Mouse (Mus musculus) heart, postnatal 14 days (tissue): ENCODE results near the gene Cck. TPM values are rescaled to one million over a fixed set of nuclear protein-coding genes. Genes with fewer than 3 reads are reported as not detected.

Source experiments
- DNase-seq, 2 experiments: peaks; one replicate each; pipeline ENCODE4 v3.0.0; 2021 to 2022
- intact Hi-C: fragments of 180-260 bp; cut with DNase I; formaldehyde crosslinking; loops from one replicate; pipeline ENCODE4 v1.15.1; 2025
- long read RNA-seq, 2 experiments: library from polyadenylated mRNA; stranded (forward); transcript quantifications; one replicate each; pipeline ENCODE4 v2.0.0; 2021
- total RNA-seq, 2 experiments: library from RNA; stranded (reverse); gene quantifications; 2 replicates each; pipeline ENCODE4 v1.2.3; 2021

The Cck gene
- total RNA-seq = under 1 TPM in 1 of 2 experiments, not detected in 1; 0.54 TPM
- long read RNA-seq, experiment 1, partial matches to known transcripts = 0 of 1 reads
- long read RNA-seq, experiment 1, other reads (novel, unspliced or antisense) = 1 of 1 reads
- long read RNA-seq, experiment 2 = 0 reads

DNA sequence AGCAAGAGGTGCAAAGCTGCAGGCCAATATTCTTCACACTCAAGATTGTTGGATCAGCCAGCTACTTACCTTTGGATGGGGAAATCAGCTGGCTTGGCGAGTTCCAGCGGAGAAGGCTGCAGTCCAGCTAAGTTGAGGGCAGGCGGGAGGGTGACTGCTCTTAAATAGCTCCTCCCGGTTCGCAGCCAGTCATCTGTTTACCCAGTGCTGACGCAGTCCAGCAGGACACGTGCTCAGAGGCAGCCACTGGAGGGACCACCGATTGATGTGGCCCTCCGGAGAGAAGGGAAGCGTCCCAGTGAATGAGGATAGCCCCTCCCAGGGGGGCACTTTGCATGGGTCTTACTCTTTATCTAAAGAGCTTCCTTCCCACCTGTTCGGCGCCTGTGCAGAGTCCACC, at the start of gene Cck:
Gene Cck, minus strand, starts transcription at position 166 of the 400 bp plus-strand sequence.
- intact Hi-C loops = no loop called here

DNA sequence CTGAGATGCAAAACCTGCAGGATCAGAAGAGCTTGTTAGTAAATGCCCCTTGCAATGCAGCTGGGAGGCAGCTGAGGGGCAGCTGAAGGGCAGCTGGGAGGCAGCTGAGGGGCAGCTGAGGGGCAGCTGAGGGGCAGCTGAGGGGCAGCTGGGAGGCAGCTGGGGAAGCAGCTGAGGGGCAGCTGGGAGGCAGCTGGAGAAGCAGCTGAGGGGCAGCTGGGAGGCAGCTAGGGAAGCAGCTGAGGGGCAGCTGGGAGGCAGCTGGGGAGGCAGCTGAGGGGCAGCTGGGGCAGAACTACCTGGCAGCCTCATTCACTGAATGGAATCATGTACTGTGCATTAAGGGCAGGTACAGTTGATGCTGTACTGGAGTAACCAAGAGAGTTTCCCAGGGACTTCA, 46.0 kb upstream of the Cck start:
- DNase-seq = no peak
- intact Hi-C loops = no loop called here

More for the DNA sequence above, at the start of gene Cck:
- DNase-seq = peak; percentile 39 to 51

DNA sequence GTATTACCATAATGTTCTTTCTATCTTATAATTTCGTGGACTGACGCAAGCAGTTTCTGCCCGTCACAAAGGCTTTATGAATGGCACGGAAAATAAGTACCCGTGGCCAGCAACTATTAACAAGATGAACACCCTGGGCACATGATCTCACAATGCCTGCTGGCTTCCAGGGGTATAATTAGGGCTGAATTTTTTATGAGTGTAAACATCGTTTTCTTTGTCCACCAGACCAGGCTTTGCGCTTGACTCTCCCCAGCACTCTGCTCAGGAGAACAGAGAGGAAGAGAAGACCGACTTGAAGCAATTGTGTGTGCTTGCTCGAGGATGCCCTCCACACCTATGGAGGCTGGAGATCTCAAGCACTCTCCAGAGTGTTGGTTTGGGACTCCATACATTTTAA, 37.1 kb upstream of the Cck start:
- no peak for DNase-seq
- intact Hi-C loops = no loop called here

DNA sequence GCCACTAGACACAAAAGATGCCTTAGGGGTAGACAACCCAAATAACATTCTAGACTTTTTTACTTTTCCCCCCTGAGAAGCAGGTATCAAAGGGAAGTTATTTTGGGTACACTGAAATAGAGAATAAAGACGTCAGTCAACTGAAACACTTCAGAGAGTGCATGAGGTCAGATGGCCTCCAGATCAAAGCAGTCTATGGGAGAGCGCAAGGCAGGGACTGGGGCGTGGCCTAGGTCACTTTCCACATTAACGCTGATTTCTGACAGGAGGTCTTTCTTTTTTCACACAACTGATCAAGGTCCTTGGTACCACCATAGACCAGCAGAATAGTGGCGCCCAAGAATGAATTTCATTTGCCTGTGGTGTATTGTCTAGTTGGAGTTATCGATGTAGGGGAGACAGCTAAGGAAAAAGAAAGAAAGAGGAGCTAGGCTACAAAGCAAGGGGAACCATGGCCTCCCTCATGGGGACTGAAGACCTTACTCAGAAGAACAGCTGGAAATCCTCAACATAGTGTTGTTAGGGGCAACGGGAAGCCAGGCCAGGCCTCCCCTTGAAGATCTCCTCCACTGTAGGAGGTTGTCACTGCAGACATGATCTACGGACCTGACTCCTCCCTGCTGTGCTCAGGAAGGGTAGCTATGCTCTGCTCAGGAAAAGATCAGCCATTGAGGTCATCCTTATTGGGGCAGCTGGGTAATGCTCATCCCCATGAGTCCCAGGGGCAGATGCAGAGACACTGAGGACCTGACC, 33.3 kb upstream of the Cck start:
- no peak for DNase-seq
- intact Hi-C loops = no loop called here

DNA sequence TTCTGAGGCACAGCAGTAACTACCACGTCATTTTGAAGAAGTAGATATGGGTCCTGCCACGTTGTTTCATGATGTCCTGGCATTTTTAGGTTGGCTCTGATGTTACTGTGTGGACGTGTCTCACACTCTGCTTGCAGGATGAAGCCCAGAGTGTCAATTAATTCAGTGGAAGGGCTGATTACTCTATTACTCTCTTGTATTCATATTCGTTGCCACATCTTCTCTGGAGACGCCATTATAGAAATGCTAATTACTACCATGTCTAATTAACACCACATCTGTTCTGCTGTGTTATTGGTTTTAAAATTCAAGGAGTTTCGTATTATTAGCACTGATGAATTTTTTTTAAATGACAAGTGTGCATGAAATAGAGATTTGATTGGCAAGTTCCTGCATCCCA, 30.7 kb upstream of the Cck start:
- no peak for DNase-seq
- intact Hi-C loops = no loop called here

DNA sequence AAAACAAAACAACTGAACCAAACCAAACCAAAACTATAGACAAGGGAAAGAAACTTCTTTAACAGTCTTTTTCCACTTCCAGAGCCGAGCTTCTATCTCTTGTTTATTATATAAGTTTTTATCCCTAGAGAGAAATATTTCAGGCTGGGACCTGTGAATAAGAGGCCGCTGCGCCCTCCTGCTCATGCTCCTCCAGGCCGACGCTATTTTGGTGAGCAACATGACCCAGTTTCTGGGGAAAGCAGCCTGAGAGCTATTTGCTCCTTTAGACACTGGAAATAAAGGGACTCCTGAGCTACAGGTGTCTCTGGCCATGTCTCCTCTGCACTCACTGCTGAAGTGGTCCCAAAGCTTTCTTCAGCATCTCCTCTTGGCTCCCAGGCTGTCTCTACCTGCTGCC, 24.6 kb upstream of the Cck start:
- no peak for DNase-seq
- intact Hi-C loops = no loop called here

DNA sequence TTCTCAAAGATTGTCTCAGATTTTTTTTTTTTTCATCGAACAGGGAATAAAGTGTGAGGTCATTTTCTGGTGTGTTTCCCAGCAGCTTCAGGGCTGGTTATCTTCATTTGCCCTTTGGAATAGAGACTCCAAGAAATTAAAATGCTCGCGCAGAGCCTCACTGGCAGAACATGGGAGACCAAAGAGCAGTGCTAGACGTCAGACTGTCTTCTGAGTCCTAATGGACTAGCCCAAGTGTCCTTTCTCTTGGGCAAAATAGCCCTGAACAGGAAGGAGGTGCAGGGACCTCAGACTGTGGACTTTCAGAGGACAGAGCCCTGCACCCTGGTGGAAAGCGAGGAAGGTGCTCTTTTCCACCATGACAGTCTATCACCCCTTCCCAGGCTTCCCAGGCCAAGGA, 19.0 kb upstream of the Cck start:
- DNase-seq = no peak
- intact Hi-C loops = no loop called here

DNA sequence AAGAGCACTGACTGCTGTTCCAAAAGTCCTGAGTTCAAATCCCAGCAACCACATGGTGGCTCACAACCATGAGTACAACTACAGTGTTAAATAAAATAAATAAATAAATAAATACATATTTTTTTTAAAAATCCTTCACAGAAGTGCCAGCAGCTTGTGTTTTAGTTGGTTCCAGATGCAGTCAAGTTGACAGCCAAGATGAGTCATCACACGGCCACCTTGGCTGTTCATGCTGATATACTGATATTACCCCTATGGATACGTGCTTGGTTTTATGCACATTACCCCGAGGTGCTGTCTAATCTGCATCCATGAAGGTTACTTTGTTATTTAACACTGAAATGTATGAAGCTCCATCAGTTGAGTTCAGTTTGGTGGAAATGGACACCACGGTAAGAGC, 16.4 kb upstream of the Cck start:
- intact Hi-C loops = no loop called here
- no peak for DNase-seq

DNA sequence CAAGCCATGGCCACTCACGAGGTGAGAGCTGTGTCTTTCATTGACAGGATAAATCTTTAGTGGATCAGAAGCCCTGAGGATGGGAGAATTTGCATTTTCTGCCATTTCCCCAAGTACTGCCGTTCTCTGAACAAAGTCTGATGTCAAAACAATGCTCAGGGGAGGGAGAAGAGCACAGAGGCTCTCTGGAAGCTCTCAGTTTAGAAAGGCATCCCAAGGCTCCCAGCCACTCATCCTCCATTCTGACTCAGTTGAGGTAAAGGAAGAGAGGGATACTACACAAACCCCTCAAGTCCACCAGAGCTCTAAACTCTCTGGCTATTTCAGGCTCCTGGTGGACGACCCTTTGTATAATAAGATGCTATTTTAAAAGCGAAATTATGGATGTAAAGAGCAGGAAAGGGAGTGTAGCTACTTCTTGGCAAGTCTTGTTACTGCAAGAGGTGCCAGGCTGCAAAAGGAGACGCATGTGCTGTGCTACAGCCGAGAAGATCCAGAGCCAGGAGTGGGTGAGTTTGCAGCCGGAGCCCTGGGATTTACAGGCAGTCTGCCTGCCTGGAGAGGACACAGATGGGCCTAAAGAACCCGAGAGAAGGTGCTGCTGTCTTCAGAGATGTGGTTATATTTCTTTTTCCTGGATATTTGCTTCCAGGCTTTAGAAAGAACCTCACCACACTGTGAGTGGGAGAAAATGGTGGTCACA, 11.1 kb upstream of the Cck start:
- no peak for DNase-seq
- intact Hi-C loops = no loop called here

DNA sequence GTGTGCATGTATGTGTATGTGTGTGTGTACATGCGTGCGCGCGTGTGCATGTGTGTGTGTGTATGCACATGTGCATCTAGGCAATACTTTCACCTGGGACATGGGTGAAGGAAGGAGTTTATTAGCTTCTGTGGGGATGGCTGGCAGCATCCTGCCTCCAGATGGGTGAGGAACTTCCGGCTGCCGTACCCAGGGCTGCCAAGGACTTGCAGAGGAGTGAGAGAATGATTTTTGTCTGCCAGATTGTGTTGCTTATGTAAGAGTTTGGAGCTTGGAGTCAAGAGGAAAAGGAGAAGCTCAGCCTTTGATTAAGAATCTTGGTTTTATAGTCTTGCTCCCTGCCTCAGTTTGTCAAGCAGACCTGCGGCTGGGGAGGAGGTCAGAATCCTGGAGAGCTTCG, 9.9 kb upstream of the Cck start:
- intact Hi-C loops = no loop called here
- DNase-seq = no peak

DNA sequence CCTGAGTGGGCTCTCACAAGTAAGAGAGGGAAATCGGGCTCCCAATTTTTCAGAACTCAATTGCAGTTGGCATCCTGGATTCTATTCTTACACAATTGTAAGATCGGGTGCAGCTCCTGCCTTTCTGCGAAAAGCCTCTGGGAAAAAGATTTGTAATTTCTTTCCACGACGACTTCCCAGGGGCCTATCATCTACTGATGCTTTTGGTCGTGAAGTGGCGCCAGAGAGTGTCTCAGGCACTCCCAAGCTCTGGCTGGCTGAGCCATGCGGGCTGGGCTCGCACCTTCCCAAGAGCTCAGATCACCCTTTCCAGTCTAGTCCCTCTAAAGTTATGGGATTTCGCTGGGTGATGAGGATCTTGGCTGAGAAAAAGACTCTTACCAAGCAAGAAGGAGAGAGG, 608 bp upstream of the Cck start:
- intact Hi-C loops = no loop called here
- no peak for DNase-seq

DNA sequence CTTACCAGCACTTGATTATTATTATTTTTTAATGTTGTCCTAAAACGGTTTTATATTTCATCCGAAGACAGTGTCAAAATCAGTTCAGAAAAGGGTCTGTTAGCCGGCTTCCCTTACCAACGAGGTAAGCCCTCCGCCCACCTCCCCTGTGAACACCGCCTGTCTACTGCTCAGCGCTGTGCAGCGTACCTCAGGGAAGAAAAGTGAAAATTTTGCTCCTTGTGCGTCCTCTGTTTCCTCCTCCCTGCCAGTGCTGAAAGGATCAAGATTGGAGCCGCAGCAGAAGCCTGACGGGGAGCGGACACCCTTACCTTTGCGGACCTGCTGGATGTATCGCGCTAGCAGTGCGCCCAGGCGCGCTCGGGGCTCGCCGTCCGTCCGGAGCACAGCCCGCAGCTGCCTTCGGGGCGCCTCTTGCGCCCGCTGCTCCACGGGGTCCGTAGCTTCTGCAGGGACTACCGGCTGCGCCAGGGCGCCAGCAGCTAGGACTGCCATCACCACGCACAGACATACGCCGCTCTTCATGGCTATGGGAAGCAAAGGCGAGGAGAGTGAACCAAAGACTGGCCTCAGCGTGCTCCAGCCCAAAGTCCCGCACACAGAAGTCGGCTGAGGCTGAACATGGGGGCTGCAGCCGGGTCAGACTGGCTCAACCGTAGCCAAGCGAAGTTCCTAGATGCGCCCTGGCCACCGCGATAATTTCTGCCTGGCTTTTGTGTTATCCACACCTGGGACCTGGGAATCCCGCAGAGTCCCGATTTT, 1.3 kb downstream of the Cck start:
- DNase-seq = no peak
- intact Hi-C loops = no loop called here

DNA sequence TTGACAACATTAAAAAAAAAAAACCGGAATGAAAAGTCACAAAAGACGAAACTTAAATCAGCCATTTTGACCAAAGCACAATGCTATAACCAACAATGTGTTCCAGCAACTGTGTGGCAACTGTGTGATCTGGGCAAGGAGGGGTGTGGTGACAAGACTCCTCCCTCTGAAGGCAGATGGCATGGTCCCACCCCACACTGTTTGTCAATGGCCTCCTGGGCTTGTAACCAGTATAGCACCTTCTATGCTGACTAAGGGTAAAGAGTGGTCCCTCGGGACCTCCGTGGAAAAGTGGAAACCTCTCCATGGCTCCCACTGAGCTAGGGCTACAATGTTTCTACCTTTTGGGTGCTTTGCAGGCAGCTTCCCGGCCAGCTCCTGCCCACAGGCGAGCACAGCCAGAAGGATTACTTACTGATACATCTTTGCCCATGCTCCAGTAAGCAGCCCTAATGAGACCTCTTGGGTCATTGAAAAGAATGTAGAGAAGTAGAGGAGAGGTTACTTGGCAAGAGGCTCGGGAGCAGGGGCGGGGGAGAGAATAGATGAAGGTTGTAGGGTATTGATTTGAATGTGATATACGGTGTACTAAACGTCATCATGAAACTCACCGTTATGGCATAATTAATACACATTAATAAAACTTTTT, 3.8 kb downstream of the Cck start:
- DNase-seq = no peak
- intact Hi-C loops = no loop called here

DNA sequence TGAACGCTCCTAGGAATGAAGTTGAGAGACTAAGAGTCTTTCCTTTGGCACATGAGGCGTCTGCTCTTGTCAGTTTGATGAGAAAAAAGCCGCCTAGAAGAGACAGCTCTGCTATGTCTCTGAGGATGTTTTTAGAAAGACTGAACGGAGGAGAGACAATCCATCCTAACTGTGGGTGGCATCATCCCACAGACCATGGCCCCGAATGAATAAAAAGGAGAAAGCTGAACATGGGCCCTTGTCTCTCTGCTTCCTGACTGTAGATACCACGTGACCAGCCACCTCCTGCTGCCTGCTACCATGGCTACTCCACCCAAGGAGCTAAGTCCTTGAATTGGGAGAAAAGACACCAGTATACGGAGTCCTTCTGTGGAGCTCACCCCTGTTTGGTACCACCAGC, 8.3 kb downstream of the Cck start:
- no peak for DNase-seq
- intact Hi-C loops = no loop called here

DNA sequence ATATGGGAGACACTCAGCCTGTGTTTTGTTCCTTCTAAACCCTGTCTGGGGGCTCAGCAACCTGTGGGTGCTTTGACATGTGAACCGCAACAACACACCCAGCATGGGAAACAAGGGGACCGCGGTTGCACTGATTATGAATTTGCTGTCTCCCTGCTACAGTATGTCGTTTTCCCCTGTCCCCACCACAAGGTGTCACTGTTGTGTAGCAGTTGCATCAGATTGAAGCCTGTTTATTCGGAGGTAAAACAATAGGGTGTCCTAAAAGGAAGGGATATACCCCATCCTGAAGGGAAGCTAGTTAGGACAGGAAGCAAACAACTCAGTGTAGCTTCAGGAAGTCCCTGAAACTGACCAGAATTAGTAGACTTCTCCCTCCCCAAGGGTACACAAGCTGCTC, 16.0 kb downstream of the Cck start:
- intact Hi-C loops = loop anchor here (5.0 kb wide), 2 partner anchors 193 to 232 kb away; no protein-coding TSS in a partner anchor
- peak; percentile 54 to 77 for DNase-seq

DNA sequence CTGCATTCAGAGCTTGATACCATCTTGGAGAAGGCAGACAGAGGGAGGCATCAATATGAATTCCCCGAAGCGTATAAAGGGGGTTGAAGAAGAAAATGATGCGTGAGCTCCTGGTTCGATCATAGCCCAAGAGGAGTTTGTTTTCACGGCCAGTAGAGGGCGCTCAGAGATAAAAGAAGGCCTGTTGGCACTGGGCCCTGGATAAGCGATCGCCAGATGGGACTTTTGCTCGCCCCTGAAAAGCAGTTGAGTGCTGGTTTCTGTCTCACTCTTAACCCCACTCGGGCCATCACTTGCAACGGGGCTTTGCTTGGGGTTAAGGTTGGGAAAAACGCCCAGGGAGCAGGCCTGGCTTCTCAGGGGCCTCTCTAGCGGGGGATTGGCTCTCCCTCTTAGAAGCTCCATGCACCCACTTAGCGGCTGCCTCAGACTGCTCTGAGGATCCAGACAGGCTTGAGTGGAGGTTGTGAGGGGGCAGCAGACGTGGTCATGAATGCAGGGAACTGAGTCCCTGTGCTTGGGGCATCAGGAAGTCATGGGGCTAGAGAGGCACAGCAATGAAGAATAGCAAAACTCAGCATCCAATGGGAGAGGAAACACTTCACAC, 18.1 kb downstream of the Cck start:
- peak; percentile 75 to 86 for DNase-seq
- intact Hi-C loops = loop anchor here (1.0 to 5.0 kb wide), 3 partner anchors 128 to 230 kb away; no protein-coding TSS in a partner anchor

DNA sequence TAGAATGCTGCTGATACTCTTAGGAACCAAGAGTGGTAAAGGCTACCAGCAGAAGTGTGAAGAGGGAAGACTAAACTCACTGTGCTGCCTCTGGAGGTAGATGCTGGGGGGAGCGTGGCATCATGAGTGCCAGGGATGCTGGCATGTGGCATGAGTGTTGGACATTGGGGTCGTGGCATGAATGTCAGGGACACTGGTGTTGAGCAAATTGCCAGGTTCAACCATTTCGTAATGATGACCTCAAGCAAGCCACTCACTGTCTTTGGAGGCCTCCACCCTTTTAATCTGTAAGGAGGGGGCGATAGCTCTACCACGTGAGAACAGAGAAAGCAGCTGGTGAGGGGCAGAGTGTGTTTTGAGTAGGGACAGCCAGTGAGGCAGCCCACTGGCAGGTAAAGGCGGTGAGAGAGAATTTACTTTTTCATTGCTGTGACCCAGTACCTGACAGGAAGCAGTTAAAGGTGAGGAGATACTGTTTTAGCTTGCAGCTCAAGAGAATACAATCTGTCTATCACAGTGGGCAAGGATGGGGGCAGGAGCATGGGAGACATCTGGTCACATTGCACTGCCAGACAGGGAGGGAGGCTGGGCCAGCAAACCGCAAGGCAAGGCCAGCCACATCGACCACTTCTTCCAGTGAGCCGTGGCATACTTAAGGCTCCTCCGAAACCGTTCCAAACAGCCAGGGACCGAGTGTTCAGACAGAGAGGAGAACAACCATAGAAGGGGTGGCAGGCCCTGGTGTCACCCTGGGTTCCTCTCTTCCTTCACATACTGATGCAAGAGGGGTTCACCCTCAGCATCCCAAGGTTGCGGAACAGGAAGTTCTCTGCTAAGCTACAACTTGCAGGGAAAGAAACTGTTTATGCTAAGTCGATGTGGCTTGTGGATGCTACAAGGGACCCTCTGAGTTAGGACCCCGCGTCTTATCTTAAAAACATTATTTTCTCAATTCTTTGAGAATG, 19.7 kb downstream of the Cck start:
- DNase-seq = no peak
- intact Hi-C loops = loop anchor here (5.0 kb wide), 2 partner anchors 197 to 228 kb away; no protein-coding TSS in a partner anchor

DNA sequence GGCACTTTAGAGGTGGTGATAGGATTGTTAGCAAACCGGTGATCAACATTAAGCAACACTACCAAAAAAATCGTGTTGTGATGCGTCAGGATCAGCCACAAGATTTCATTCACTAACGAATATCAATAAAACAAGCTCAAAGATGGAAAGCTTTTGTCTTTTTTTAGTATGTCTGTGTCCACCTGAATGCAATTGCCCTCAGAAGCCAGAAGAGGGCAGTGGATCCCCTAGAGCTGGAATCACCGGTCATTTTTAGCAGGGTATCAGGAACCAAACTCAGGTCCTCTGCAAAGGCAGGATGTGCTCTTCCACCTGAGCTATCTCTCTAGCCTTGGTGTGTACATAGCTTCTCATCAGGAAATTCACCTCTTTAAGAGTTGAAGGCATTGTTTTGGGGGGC, 20.7 kb downstream of the Cck start:
- no peak for DNase-seq
- intact Hi-C loops = loop anchor here (5.0 kb wide), 2 partner anchors 198 to 227 kb away; no protein-coding TSS in a partner anchor

DNA sequence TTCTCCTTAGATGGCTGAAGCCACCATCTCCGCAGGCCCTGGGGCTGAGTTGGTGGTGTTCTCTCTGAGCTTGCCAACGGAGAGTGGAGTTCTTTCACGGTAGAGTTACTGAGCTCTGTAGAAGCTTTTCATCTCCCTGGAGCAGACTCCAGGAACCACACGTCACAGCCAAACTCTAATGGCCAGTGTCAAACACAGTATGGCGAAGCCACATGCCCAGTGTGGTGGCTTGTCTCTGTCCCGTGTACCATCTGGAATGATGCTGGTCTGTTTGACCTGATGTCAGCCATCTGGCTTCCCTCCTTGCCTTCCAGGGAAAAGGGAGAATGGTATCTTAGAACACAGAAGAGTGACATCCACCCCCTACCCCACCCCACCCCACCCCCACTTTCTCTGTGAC, 25.8 kb downstream of the Cck start:
- intact Hi-C loops = no loop called here
- no peak for DNase-seq
